Mouse (Mus musculus) olfactory bulb, adult 2 months (tissue): Measurements from ENCODE around the gene Hist1h4b.

ENCODE experiments used
- CTCF ChIP-seq: fragments of 200-500 bp; IDR thresholded peaks from 2 replicates; pipeline ENCODE4 v1.5.1; 2012; ENCODE audit warnings: low read depth, mild to moderate bottlenecking, low read length, moderate library complexity; ENCODE audit not compliant: insufficient read depth
- POLR2A ChIP-seq: fragments of 200-500 bp; IDR thresholded peaks from 2 replicates; pipeline ENCODE4 v1.6.1; 2012; ENCODE audit warnings: mild to moderate bottlenecking, low read depth, low read length, moderate library complexity; ENCODE audit not compliant: insufficient read depth

GRCm38 (mm10) chr13:23709714-23710373 is 47.0 kb upstream of the Hist1h4b start:
- TF ChIP-seq CTCF: no peak
- no peak for TF ChIP-seq POLR2A
